Mouse (Mus musculus) frontal cortex, postnatal 25 days (tissue): ENCODE results near the gene Birc6.
A peak's percentile ranks its signal among the peaks of the same experiment; 100 is the strongest.

Experiments used
- DNase-seq, 2 experiments: peaks; one replicate each; pipeline ENCODE4 v3.0.0; 2022; ENCODE audit warnings: low spot score in 2 of 2

The Birc6 gene

DNA sequence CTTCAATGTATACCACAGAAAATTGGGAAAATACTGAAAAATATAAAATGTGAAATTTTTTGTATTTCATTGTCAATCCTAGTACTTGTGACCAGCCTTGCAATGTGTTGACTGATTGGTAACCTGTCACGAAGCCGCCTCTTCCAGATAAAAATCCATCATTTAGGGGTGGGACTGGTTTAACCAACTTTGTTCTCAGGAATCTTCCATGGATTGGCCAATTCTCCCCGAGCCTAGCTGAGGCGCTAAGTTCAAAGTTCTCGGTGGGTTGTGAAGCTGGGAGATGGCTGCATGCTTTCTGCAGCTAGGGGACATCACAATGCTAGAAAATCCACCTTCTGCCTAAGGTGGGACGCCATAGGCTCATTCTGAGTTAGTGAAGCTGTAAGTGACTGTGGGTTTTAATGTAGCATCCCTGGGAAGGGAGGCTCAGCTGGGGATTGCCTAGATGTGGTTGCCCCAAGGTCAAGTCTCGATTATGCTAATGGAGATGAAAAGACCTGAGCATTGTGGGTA lies 179.6 kb downstream of the Birc6 start:
- no peak for DNase-seq

DNA sequence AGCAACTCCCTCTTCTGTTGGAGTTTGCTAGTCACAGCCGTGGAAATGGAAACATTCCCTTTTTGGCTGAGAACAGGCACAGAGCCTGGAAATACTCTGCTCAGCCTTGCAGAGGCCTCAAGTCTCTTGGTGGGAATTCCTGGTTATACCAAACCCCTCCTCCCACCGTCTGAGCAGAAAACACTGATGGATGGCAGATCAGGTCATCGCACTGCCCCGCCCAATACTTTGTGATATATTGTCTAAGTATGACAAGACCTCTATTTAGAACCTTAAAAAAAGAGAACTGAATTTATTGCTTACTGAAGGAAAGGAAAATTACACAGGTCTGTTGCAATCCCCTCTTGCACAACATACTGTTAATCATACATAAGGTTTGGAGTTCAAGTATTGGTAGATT lies 182.6 kb downstream of the Birc6 start:
- DNase-seq, result no peak

DNA sequence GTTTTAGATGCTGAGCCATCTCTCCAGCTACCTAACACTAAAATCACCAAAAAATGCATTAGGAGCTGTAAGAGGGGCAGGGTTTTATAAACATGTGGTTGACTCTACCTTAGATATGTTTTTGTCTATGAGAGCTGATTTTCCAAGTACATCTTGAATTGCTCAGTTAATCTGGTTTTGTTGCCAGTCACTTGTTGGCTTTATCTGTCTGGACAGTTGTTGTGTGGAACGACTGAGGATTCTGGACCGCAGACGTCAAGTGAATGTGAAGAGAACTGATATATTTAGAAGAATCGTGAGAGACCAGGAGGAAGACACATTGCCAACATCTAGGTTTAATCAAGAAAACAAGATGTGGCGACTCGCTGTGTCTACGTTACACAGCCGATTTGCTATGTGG lies 183.5 kb downstream of the Birc6 start:
- DNase-seq, result no peak

- DNase-seq, result no peak
These were observed 187.0 kb downstream of the Birc6 start for GRCm38 (mm10) chr17:74715128-74715527.

DNA sequence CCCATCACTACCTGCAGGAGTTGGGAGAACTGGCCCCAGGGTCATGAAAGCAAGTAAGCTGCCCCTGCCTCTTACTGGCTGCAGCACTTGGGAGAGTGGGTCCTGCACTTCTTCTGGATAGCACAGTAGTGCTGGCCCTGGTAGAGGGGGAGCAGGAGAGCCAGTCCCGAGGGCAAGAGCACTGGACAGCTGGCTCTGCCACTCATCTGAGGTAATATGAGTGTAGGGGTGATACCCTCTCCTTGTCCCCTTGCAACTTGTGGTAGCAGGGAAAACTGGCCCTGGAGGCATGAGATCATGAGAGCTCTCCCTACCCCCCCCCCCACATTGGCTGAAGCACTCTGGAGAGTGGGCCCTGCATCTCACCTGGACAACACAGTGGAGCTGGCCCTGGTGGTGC lies 187.6 kb downstream of the Birc6 start:
- no peak for DNase-seq

DNA sequence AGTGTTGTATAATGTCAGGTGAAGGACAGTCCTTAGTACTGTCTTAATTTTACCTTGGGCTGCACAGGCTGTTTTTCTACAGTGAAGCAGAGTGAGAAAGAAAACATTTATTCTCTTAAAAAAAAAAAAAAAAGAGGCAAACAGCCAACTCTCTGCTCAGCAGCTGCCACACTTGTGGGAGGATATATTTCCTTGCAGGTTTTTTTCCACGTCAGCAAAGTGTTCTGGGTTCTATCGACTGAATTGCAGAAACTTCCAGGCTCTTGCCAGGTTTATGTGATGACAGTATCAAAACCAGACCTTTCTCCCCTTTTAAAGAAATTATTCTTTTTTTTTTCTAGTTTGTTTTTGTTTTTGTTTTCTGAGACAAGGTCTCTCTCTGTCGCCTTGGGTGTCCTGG lies 188.5 kb downstream of the Birc6 start:
- DNase-seq, result no peak

DNA sequence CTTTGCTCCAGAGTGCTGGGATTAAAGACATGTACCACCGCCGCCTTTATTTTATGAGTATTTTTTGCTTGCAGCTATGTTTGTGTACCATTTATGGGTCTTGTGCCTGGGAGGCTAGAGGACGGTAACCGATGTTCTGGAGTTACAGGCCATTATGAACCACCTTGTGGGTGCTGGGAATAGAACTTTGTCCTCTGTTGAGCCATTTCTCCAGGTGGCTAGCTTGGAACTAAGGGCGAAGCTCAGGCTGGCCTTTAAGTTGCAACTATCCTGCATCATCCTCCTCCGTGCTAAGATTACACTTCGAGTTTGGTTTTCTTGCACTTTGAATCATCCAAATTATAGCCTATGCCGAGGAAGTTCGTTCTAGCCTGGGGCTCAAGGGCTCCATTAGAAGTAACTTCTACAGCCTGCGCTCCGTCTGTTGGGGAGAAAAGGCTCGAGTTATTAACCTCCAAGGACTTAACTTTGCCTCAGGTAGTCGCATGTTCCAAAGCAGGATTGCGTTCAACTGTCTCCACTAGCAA lies 189.1 kb downstream of the Birc6 start:
- no peak for DNase-seq

GRCm38 (mm10) chr17:74717618-74718151 lies 189.6 kb downstream of the Birc6 start, which contains the start of gene Ttc27:
Gene Ttc27 (plus strand): TSS chr17:74717732.
- peak; percentile 89 to 95 for DNase-seq

DNA sequence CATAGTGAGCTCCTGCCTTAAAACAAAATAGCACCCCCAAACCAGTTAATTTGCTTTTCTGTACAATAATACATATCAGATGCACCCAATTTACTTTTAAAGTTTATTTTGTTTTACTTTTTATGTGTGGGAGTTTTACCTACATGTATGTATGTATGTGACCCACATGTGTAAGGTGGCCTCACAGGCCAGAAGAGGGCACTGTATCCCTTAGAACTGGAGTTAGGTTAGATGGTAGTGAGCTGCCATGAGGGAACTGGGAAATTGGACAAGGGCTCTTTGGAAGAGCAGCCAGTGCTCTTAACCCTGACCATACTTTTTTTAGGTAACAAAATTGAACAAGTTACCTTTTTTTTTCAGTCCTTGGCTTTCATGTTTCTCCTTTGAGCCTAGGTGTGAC lies 204.8 kb downstream of the Birc6 start:
- no peak for DNase-seq

DNA sequence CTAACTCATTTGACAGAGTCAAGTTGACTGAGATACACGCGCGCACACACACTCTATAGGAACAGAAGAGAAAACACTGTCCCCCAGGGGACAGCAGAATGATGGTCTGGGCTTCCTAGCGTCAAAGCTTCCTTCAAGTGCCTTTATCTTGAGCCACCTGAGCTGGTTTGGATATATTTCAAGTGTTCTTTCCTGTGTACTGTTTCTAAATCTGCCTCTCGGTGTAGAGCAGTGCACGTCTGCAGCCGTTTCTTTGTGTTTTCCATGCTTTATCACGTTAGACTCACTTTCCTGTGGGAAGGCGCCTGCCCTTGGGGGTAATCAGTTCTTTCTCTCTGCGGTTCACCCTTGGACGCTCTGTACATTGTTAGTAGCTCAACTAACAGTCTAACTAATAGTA lies 207.3 kb downstream of the Birc6 start:
- no peak for DNase-seq

GRCm38 (mm10) chr17:74749659-74750058 lies 221.6 kb downstream of the Birc6 start:
- no peak for DNase-seq

- no peak for DNase-seq
These were observed 222.9 kb downstream of the Birc6 start for GRCm38 (mm10) chr17:74751026-74751425.
